Mouse (Mus musculus) kidney, postnatal 0 days (tissue): ENCODE results near the gene Tmprss13. TPM values are rescaled to one million over a fixed set of nuclear protein-coding genes. Genes with fewer than 3 reads are reported as not detected.

Source experiments
- ATAC-seq: fragments of 200-750 bp; cut with Nextera tagmentation; replicated peaks from 2 replicates; pipeline ENCODE4 v1.8.0; 2017; ENCODE audit warnings: low read depth, moderate number of reproducible peaks, moderate TSS enrichment, moderate library complexity; ENCODE audit not compliant: low FRiP score
- DNase-seq: peaks from one replicate; pipeline ENCODE4 v3.0.0-alpha.2; 2016; ENCODE audit warnings: low spot score
- H3K27ac ChIP-seq: fragments of 300-500 bp; sonication (generic); 2 replicates; pipeline ENCODE4 v1.5.1; 2014; ENCODE audit warnings: mild to moderate bottlenecking
- H3K27me3 ChIP-seq: fragments of 300-500 bp; sonication (generic); 2 replicates; pipeline ENCODE4 v1.6.1; 2014; ENCODE audit warnings: low read length, mixed read lengths; ENCODE audit not compliant: insufficient read depth
- H3K36me3 ChIP-seq: fragments of 300-500 bp; sonication (generic); 2 replicates; pipeline ENCODE4 v1.6.1; 2014; ENCODE audit warnings: low read length, mixed read lengths; ENCODE audit not compliant: insufficient read depth
- H3K4me1 ChIP-seq: fragments of 300-500 bp; sonication (generic); replicated peaks from 2 replicates; pipeline ENCODE4 v1.6.1; 2014; ENCODE audit warnings: antibody characterized with exemption, low read length, mixed read lengths; ENCODE audit not compliant: insufficient read depth
- H3K4me2 ChIP-seq: fragments of 300-500 bp; sonication (generic); 2 replicates; pipeline ENCODE4 v1.6.1; 2014; ENCODE audit warnings: mild to moderate bottlenecking, low read length, moderate library complexity, mixed read lengths
- H3K4me3 ChIP-seq: fragments of 300-500 bp; sonication (generic); replicated peaks from 2 replicates; pipeline ENCODE4 v1.5.1; 2014; ENCODE audit warnings: low read depth, low read length
- H3K9ac ChIP-seq: fragments of 300-500 bp; sonication (generic); 2 replicates; pipeline ENCODE4 v1.6.1; 2014; ENCODE audit warnings: low read depth, low read length
- H3K9me3 ChIP-seq: fragments of 300-500 bp; sonication (generic); replicated peaks from 2 replicates; pipeline ENCODE4 v1.6.1; 2016; ENCODE audit warnings: low read length, inconsistent platforms, mixed read lengths
- CTCF ChIP-seq: IDR thresholded peaks from 2 replicates; pipeline ENCODE4 v1.5.1; 2016; ENCODE audit warnings: antibody characterized with exemption, low read depth, mild to moderate bottlenecking, moderate library complexity
- WGBS: fragments of 180-500 bp; shearing (Covaris S2); extraction: QIAGEN DNeasy Blood & Tissue Kit; methylation state at CpG from one replicate; pipeline ENCODE4 v1.1.7; 2014; 5-methylcytosine and 5-hydroxymethylcytosine counted together
- polyA plus RNA-seq: library from polyadenylated mRNA; unstranded; fragments of >200 nt; fragmentation: Nextera tagmentation; extraction: Ambion mirVana; gene quantifications from 2 replicates; pipeline ENCODE4 v1.2.1, GENCODE M21; 2015

The Tmprss13 gene
- polyA plus RNA-seq, 1 experiment from 2014 or later = 0.76 TPM

GRCm38 (mm10) chr9:45395796-45396195 is 76.9 kb downstream of the Tmprss13 start:
- Histone ChIP-seq H3K36me3 (no peaks in the 10 kb centered on the region), H3K4me1 (no peaks in the 10 kb centered on the region), H3K4me2 (no peak overlapping the region), H3K27me3 (no peaks in the 10 kb centered on the region), H3K4me3 (no peak overlapping the region), H3K9ac (no peak overlapping the region), H3K27ac (0 out of 2 replicates have a peak overlapping the region, but pooled peaks have one; percentile 20), H3K9me3 (no peaks in the 10 kb centered on the region)
- WGBS = 43% methylated on average over 3 of the region's 3 CpGs
- TF ChIP-seq CTCF = no peak
- ATAC-seq (no peak), DNase-seq (no peak)

Other genes with a start within 250 kb of the Tmprss13 start
- 0.61 and 0.70 TPM in 2 replicates for gene Jaml, start 239.9 kb upstream of the Tmprss13 start, polyA plus RNA-seq
- gene Scn2b, start 201.3 kb upstream of the Tmprss13 start, polyA plus RNA-seq = 2.4 and 2.8 TPM in 2 replicates
- gene Scn4b, start 180.7 kb upstream of the Tmprss13 start, polyA plus RNA-seq = 4.3 and 4.6 TPM in 2 replicates
- 0.08 TPM in 1 of 2 replicates, not detected in the other for gene BC049352, start 137.1 kb upstream of the Tmprss13 start, polyA plus RNA-seq
- 0.36 and 0.46 TPM in 2 replicates for gene Tmprss4, start 115.0 kb upstream of the Tmprss13 start, polyA plus RNA-seq
- gene Il10ra, start 50.0 kb upstream of the Tmprss13 start, polyA plus RNA-seq = 0.70 and 1.1 TPM in 2 replicates
- gene Fxyd6, start 51.1 kb downstream of the Tmprss13 start, polyA plus RNA-seq = 141 and 147 TPM in 2 replicates
- gene Fxyd2, start 80.6 kb downstream of the Tmprss13 start, polyA plus RNA-seq = 2,817 and 2,959 TPM in 2 replicates
- 0.09 and 0.24 TPM in 2 replicates for gene Dscaml1, start 107.5 kb downstream of the Tmprss13 start, polyA plus RNA-seq